Mouse (Mus musculus) testis, postnatal 14 days (tissue): Measurements from ENCODE around the gene Pou5f1.
"Not testable (repeated sequence)": the region's sequence is repeated elsewhere in the genome, so short reads cannot be mapped to it uniquely, and the experiment has no call there.

ENCODE experiments used
- DNase-seq: peaks from one replicate; pipeline ENCODE4 v3.0.0; 2021; ENCODE audit warnings: low spot score

The Pou5f1 gene

GRCm38 (mm10) chr17:35505776-35506175 lies at the start of gene Pou5f1:
Pou5f1 (plus strand) TSS chr17:35506018.
- DNase-seq = no peak

GRCm38 (mm10) chr17:35458247-35458646 lies 47.6 kb upstream of the Pou5f1 start:
- not testable (repeated sequence) for DNase-seq

- not testable (repeated sequence) for DNase-seq
Measured at GRCm38 (mm10) chr17:35460513-35461341, 45.1 kb upstream of the Pou5f1 start.

- DNase-seq = not testable (repeated sequence)
Measured at GRCm38 (mm10) chr17:35465651-35466050, 40.2 kb upstream of the Pou5f1 start.

GRCm38 (mm10) chr17:35468936-35469335 lies 36.9 kb upstream of the Pou5f1 start:
- DNase-seq = not testable (repeated sequence)

GRCm38 (mm10) chr17:35469842-35470751 lies 35.7 kb upstream of the Pou5f1 start, which contains the start of gene H2-Q10:
H2-Q10 (plus strand) TSS chr17:35470089.
- DNase-seq = no peak

GRCm38 (mm10) chr17:35484066-35484465 lies 21.8 kb upstream of the Pou5f1 start:
- DNase-seq = peak; percentile 50

GRCm38 (mm10) chr17:35485702-35486101 lies 20.1 kb upstream of the Pou5f1 start:
- DNase-seq = peak; percentile 48

GRCm38 (mm10) chr17:35486726-35487125 lies 19.1 kb upstream of the Pou5f1 start:
- no peak for DNase-seq

GRCm38 (mm10) chr17:35488041-35488440 lies 17.8 kb upstream of the Pou5f1 start:
- no peak for DNase-seq

GRCm38 (mm10) chr17:35490320-35490719 lies 15.5 kb upstream of the Pou5f1 start:
- DNase-seq = no peak

- no peak for DNase-seq
Measured at GRCm38 (mm10) chr17:35497124-35497523, 8.7 kb upstream of the Pou5f1 start.

GRCm38 (mm10) chr17:35502226-35502625 lies 3.6 kb upstream of the Pou5f1 start:
- no peak for DNase-seq

- DNase-seq = no peak
Measured at GRCm38 (mm10) chr17:35502762-35503161, 3.1 kb upstream of the Pou5f1 start.

- no peak for DNase-seq
Measured at GRCm38 (mm10) chr17:35503849-35504248, 2.0 kb upstream of the Pou5f1 start.

- DNase-seq = no peak
Measured at GRCm38 (mm10) chr17:35504628-35505481, 963 bp upstream of the Pou5f1 start.

GRCm38 (mm10) chr17:35506881-35507280 lies 1.1 kb downstream of the Pou5f1 start:
- DNase-seq = no peak

- no peak for DNase-seq
Measured at GRCm38 (mm10) chr17:35507556-35508260, 1.9 kb downstream of the Pou5f1 start.

- DNase-seq = not testable (repeated sequence)
Measured at GRCm38 (mm10) chr17:35508279-35508678, 2.5 kb downstream of the Pou5f1 start.

- DNase-seq = no peak
Measured at GRCm38 (mm10) chr17:35509284-35509683, 3.5 kb downstream of the Pou5f1 start.
